Mouse (Mus musculus) myocyte (in vitro differentiated cells): ENCODE measurements around the gene Tom1l1. TPM values are rescaled to one million over a fixed set of nuclear protein-coding genes. Genes with fewer than 3 reads are reported as not detected.

Experiments used
- H3K27me3 ChIP-seq: one replicate; pipeline ENCODE4 v1.6.1; 2011; ENCODE audit not compliant: control insufficient read depth, insufficient read depth, insufficient read length
- H3K36me3 ChIP-seq: one replicate; pipeline ENCODE4 v1.6.1; 2011; ENCODE audit not compliant: control insufficient read depth, insufficient read depth
- H3K4me2 ChIP-seq: one replicate; pipeline ENCODE4 v1.6.1; 2011; ENCODE audit warnings: low read depth, control low read depth
- H3K4me3 ChIP-seq: one replicate; pipeline ENCODE4 v1.5.1; 2011; ENCODE audit warnings: mild to moderate bottlenecking, control low read depth, moderate library complexity
- H3K79me2 ChIP-seq: one replicate; pipeline ENCODE4 v1.6.1; 2011; ENCODE audit not compliant: control insufficient read depth, insufficient read depth
- H3ac ChIP-seq: one replicate; pipeline ENCODE4 v1.6.1; 2011; ENCODE audit not compliant: control insufficient read depth, insufficient read length
- CEBPB ChIP-seq: IDR thresholded peaks from 2 replicates; pipeline ENCODE4 v1.6.1; 2011; ENCODE audit warnings: mild to moderate bottlenecking, moderate library complexity; ENCODE audit not compliant: poor library complexity, insufficient read depth, severe bottlenecking
- E2F4 ChIP-seq: IDR thresholded peaks from one replicate; pipeline ENCODE4 v1.6.1; 2011; ENCODE audit warnings: mild to moderate bottlenecking, control low read depth, moderate library complexity; ENCODE audit not compliant: insufficient read depth
- MAX ChIP-seq: IDR thresholded peaks from one replicate; pipeline ENCODE4 v1.6.1; 2011; ENCODE audit warnings: low read depth, mild to moderate bottlenecking, control low read depth
- MYOD1 ChIP-seq, 3 experiments: IDR thresholded peaks; one replicate each; pipeline ENCODE4 v1.6.1; 2011; ENCODE audit warnings: control low read depth in 2 of 3, low read depth in 2 of 3, mild to moderate bottlenecking in 2 of 3, moderate library complexity in 1 of 3; ENCODE audit not compliant: insufficient read length in 2 of 3, control insufficient read depth in 1 of 3
- MYOG ChIP-seq, 3 experiments: IDR thresholded peaks; one replicate each; pipeline ENCODE4 v1.6.1; 2011; ENCODE audit warnings: control low read depth in 2 of 3, low read depth in 2 of 3, mild to moderate bottlenecking in 2 of 3; ENCODE audit not compliant: insufficient read length in 2 of 3, control insufficient read depth in 1 of 3, insufficient read depth in 1 of 3
- POLR2A ChIP-seq: IDR thresholded peaks from one replicate; pipeline ENCODE4 v1.6.1; 2011; ENCODE audit warnings: low read depth, mild to moderate bottlenecking, control low read depth, moderate library complexity; ENCODE audit not compliant: insufficient read length
- POLR2AphosphoS2 ChIP-seq: IDR thresholded peaks from one replicate; pipeline ENCODE4 v1.6.1; 2011; ENCODE audit warnings: low read depth, control low read depth; ENCODE audit not compliant: insufficient read length
- REST ChIP-seq: IDR thresholded peaks from one replicate; pipeline ENCODE4 v1.6.1; 2011; ENCODE audit warnings: mild to moderate bottlenecking, control low read depth, moderate library complexity; ENCODE audit not compliant: insufficient read depth, insufficient read length
- SRF ChIP-seq: IDR thresholded peaks from one replicate; pipeline ENCODE4 v1.6.1; 2011; ENCODE audit warnings: low read depth; ENCODE audit not compliant: control insufficient read depth, insufficient read length
- TCF12 ChIP-seq: IDR thresholded peaks from one replicate; pipeline ENCODE4 v1.6.1; 2011; ENCODE audit warnings: mild to moderate bottlenecking, control low read depth; ENCODE audit not compliant: poor library complexity, insufficient read depth, severe bottlenecking
- TCF3 ChIP-seq: IDR thresholded peaks from one replicate; pipeline ENCODE4 v1.6.1; 2011; ENCODE audit warnings: low read depth, control low read depth; ENCODE audit not compliant: insufficient read length
- USF1 ChIP-seq: IDR thresholded peaks from one replicate; pipeline ENCODE4 v1.6.1; 2011; ENCODE audit warnings: low read depth, mild to moderate bottlenecking, control low read depth, moderate library complexity
- polyA plus RNA-seq: library from polyadenylated mRNA; unstranded; fragments of >200 nt; fragmentation: generic; extraction: Trizol; gene quantifications from one replicate; pipeline ENCODE4 v1.2.1, GENCODE M21; 2012; ENCODE audit warnings: missing spikeins

The Tom1l1 gene
- polyA plus RNA-seq, 1 experiment = 2.7 TPM

DNA sequence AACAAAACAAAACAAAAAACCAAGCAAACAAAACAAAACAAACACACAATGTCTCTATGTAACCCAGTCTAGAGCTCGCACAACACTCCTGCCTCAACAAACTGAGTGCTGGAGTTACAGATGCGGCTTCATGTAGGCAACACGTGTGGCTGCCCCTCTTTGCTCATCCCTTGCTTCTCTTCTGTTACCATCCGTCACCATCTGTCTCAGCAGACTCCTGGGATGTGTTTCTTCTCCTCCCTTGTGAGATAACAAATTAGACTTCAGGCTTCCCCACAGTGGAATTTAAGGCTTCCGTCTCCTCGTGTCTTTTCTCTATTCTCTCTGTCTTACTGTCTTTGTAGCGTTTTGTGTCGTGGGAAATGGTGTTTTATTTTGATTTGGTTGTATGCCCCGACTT lies 7.6 kb upstream of the Tom1l1 start:
- Histone ChIP-seq H3K79me2 (no peaks in the 10 kb centered on the region), H3K4me2 (no peak overlapping the region), H3K4me3 (no peak overlapping the region), H3K36me3 (no peaks in the 10 kb centered on the region), H3ac (no peak overlapping the region), H3K27me3 (no peaks in the 10 kb centered on the region)
- no peak for TF ChIP-seq CEBPB
- no peak for TF ChIP-seq E2F4
- TF ChIP-seq MAX = no peak
- no peak for TF ChIP-seq REST
- TF ChIP-seq SRF = no peak
- no peak for TF ChIP-seq USF1
- TF ChIP-seq MYOD1 (IDR thresholded peaks at IDR 0.05; ENCODE audit: control insufficient read depth in 1 of 3, insufficient read length in 2 of 3, low read depth in 2 of 3) = no peak
- no peak for TF ChIP-seq TCF3
- TF ChIP-seq POLR2A = no peak
- no peak for TF ChIP-seq POLR2AphosphoS2
- TF ChIP-seq MYOG (IDR thresholded peaks at IDR 0.05; ENCODE audit: control insufficient read depth in 1 of 3, insufficient read depth in 1 of 3, insufficient read length in 2 of 3, low read depth in 2 of 3) = no peak
- no peak for TF ChIP-seq TCF12

DNA sequence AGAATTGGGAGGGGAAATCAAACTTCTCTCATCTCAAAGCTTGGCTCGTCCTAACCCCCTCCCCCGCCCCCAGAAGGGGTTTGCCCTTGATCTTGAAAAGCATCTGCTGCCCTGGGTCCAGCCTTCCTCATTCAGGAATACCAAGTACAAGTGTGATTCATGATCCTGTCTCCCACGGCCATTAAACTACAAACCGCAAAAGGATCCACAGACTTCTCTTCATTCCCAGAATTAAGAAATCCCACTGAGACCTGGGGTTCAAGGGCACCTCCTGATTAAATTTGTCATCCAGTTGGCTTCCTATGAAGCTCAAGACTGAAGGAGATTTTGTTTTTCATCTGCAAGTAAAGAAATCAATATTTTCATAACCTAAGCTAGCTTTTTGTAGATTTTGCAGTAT lies 6.0 kb upstream of the Tom1l1 start:
- no peak overlapping the region for H3ac ChIP-seq
- H3K79me2 ChIP-seq = no peaks in the 10 kb centered on the region
- H3K4me2 ChIP-seq = no peak overlapping the region
- H3K4me3 ChIP-seq = no peak overlapping the region
- H3K27me3 ChIP-seq = no peaks in the 10 kb centered on the region
- no peaks in the 10 kb centered on the region for H3K36me3 ChIP-seq
- TF ChIP-seq MAX (no peak), USF1 (no peak), CEBPB (no peak), MYOD1 (IDR thresholded peaks at IDR 0.05; ENCODE audit: control insufficient read depth in 1 of 3, insufficient read length in 2 of 3, low read depth in 2 of 3) (no peak), TCF3 (no peak), MYOG (IDR thresholded peaks at IDR 0.05; ENCODE audit: control insufficient read depth in 1 of 3, insufficient read depth in 1 of 3, insufficient read length in 2 of 3, low read depth in 2 of 3) (no peak), E2F4 (no peak), REST (no peak), POLR2A (no peak), POLR2AphosphoS2 (no peak), SRF (no peak), TCF12 (no peak)

DNA sequence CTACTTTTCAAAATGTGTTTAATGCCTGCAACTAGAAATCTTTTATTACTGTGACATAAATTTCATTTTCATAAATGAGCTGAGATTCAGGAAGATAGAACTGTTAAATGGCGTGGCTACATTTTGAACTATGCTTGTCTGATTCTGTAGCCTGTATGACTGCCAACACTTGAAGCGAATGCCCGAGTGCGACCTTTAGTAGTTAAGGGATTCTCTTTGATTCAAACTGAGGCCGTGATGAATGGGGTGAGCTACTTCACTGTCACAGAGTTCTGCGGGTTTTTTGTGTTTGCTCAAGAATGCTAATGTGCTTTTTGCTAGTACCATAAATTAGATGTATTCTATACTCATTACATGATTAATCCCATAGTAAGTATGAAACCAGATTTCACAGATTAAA lies 2.2 kb upstream of the Tom1l1 start:
- Histone ChIP-seq H3K4me2 (no peak overlapping the region), H3K4me3 (no peak overlapping the region), H3ac (no peak overlapping the region), H3K27me3 (no peaks in the 10 kb centered on the region), H3K36me3 (no peaks in the 10 kb centered on the region), H3K79me2 (no peaks in the 10 kb centered on the region)
- TF ChIP-seq POLR2A = no peak
- no peak for TF ChIP-seq REST
- no peak for TF ChIP-seq MYOG (IDR thresholded peaks at IDR 0.05; ENCODE audit: control insufficient read depth in 1 of 3, insufficient read depth in 1 of 3, insufficient read length in 2 of 3, low read depth in 2 of 3)
- TF ChIP-seq TCF12 = no peak
- TF ChIP-seq E2F4 = no peak
- no peak for TF ChIP-seq POLR2AphosphoS2
- TF ChIP-seq MYOD1 (IDR thresholded peaks at IDR 0.05; ENCODE audit: control insufficient read depth in 1 of 3, insufficient read length in 2 of 3, low read depth in 2 of 3) = no peak
- no peak for TF ChIP-seq SRF

DNA sequence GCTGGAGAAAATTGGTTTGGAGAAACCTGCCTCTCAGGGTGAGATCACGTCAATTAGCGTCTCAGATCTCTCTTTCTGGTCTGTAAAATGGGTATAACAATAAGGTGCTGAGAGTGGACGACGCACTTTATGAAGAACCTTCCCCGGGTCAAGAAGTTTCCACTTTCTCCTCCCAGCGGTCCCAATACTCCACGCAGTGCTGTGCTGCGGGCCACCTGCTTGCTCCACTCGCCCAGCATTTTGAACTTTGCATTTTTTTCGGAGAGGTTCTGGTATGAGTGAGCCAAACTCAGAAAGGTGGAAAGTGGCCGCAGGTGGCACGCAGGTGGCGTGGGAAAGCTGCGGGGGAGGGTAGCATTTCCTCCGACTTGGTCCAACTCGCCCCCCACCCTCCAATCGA lies 1.1 kb downstream of the Tom1l1 start:
- Histone ChIP-seq H3K79me2 (no peaks in the 10 kb centered on the region), H3K4me2 (peak overlapping the region; percentile 62), H3K27me3 (no peaks in the 10 kb centered on the region), H3ac (no peak overlapping the region), H3K36me3 (no peaks in the 10 kb centered on the region), H3K4me3 (peak overlapping the region; percentile 17)
- TF ChIP-seq POLR2AphosphoS2 (no peak), MYOG (IDR thresholded peaks at IDR 0.05; ENCODE audit: control insufficient read depth in 1 of 3, insufficient read depth in 1 of 3, insufficient read length in 2 of 3, low read depth in 2 of 3) (no peak), TCF12 (no peak), MAX (no peak), MYOD1 (IDR thresholded peaks at IDR 0.05; ENCODE audit: control insufficient read depth in 1 of 3, insufficient read length in 2 of 3, low read depth in 2 of 3) (no peak), SRF (no peak), REST (no peak), E2F4 (no peak), POLR2A (no peak), TCF3 (no peak), USF1 (no peak), CEBPB (no peak)

DNA sequence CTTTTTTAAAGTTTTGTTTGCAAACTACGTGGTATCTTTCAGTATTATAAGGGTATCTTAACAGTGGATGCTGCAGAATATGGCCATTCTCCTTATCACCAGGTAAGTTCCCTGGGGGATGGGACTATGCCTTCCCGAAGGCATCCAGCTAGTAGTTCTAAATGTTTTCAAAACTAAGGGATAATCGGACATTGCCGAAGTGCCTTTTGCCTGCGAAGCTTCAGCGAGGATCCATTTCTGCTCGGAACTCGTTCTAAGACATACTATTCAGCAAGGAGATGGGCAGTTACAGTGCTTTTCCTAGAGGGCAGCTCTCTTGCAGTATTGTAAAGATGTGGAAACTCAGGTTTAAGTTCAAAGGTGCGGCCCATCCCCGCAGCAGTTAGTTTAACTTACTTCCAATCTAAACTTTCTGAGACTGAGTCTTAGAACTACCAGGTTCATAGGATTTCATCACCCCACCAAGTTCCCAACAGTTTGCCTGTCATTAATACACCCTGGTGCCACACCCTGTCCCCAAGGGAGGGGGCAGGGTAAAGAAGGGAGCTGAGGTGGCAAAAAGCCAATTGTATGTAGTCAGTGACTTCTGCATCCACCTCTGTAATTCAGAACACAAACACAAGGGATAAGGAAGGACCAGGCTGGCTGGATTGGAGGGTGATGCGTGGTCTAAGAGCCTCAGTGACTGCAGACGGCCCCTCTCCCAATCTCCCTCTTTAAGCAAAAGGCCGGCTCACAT lies 1.7 kb downstream of the Tom1l1 start:
- Histone ChIP-seq H3K27me3 (no peaks in the 10 kb centered on the region), H3K79me2 (no peaks in the 10 kb centered on the region), H3K4me2 (peak overlapping the region; percentile 62), H3K36me3 (no peaks in the 10 kb centered on the region), H3K4me3 (peak overlapping the region; percentile 17), H3ac (no peak overlapping the region)
- TF ChIP-seq CEBPB = no peak
- TF ChIP-seq POLR2A = no peak
- no peak for TF ChIP-seq TCF12
- no peak for TF ChIP-seq TCF3
- TF ChIP-seq POLR2AphosphoS2 = no peak
- no peak for TF ChIP-seq E2F4
- TF ChIP-seq REST = no peak
- TF ChIP-seq MAX = no peak
- TF ChIP-seq USF1 = no peak
- no peak for TF ChIP-seq MYOD1 (IDR thresholded peaks at IDR 0.05; ENCODE audit: control insufficient read depth in 1 of 3, insufficient read length in 2 of 3, low read depth in 2 of 3)
- TF ChIP-seq SRF = no peak
- no peak for TF ChIP-seq MYOG (IDR thresholded peaks at IDR 0.05; ENCODE audit: control insufficient read depth in 1 of 3, insufficient read depth in 1 of 3, insufficient read length in 2 of 3, low read depth in 2 of 3)
